Mouse (Mus musculus): ENCODE measurements around the gene Dtymk.

Dtymk gene

GRCm38 (mm10) chr1:93742910-93743309, 58.8 kb downstream of the Dtymk start:
- no peak for DNase-seq (ENCODE audit: low spot score)

Measured in urinary bladder, postnatal 25 days (tissue).